Mouse (Mus musculus): ENCODE results near the gene Gm13694.

Gm13694 gene

DNA sequence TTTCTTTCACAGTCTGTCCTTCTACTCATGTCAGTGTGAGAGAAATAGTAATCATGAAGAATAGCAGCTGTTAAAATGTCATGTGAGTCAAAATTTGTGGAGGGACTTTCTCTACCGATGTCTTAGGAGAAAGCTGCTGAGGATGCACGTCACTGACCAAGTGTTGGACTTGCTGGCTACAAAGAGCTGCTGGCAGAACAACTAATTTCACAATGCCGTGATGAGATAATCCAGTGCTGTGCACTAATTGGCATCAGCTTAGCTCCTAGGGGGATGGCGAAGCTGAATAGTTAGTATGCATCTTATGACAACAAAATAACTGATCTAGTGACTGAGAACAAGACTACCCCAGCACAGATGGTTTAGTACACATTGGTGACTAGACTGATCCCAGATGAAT is 46.5 kb downstream of the Gm13694 start:
- no peak for DNase-seq (ENCODE audit: low spot score)

Data from testis, postnatal 14 days (tissue).